Mouse (Mus musculus) forebrain, postnatal 0 days (tissue): ENCODE measurements around the gene Ubb. TPM values are rescaled to one million over a fixed set of nuclear protein-coding genes. Genes with fewer than 3 reads are reported as not detected.

Experiments
- ATAC-seq: fragments of 200-750 bp; cut with Nextera tagmentation; 2 replicates; pipeline ENCODE4 v1.8.0; 2017; ENCODE audit warnings: mild to moderate bottlenecking, moderate library complexity
- DNase-seq: peaks from one replicate; pipeline ENCODE4 v3.0.0-alpha.2; 2015
- H3K27ac ChIP-seq: fragments of 300-500 bp; sonication (generic); 2 replicates; pipeline ENCODE4 v1.5.1; 2014; ENCODE audit warnings: low read depth, mild to moderate bottlenecking, antibody characterized with exemption, low read length, moderate library complexity, mixed read lengths
- H3K27me3 ChIP-seq: fragments of 300-500 bp; sonication (generic); 2 replicates; pipeline ENCODE4 v1.6.1; 2014; ENCODE audit warnings: mild to moderate bottlenecking, low read length, mixed read lengths; ENCODE audit not compliant: insufficient read depth
- H3K36me3 ChIP-seq: fragments of 300-500 bp; sonication (generic); 2 replicates; pipeline ENCODE4 v1.6.1; 2014; ENCODE audit warnings: mild to moderate bottlenecking, moderate library complexity; ENCODE audit not compliant: insufficient read depth
- H3K4me1 ChIP-seq: fragments of 300-500 bp; sonication (generic); 2 replicates; pipeline ENCODE4 v1.6.1; 2014; ENCODE audit warnings: antibody characterized with exemption; ENCODE audit not compliant: insufficient read depth
- H3K4me2 ChIP-seq: fragments of 300-500 bp; sonication (generic); 2 replicates; pipeline ENCODE4 v1.6.1; 2014; ENCODE audit warnings: low read depth, mild to moderate bottlenecking, moderate library complexity
- H3K4me3 ChIP-seq: fragments of 300-500 bp; sonication (generic); 2 replicates; pipeline ENCODE4 v1.5.1; 2014; ENCODE audit warnings: low read depth, low read length, mixed read lengths
- H3K9ac ChIP-seq: fragments of 300-500 bp; sonication (generic); 2 replicates; pipeline ENCODE4 v1.6.1; 2014; ENCODE audit warnings: mild to moderate bottlenecking
- H3K9me3 ChIP-seq: fragments of 300-500 bp; sonication (generic); 2 replicates; pipeline ENCODE4 v1.6.1; 2016; ENCODE audit warnings: low read length
- CTCF ChIP-seq: sonication (generic); IDR thresholded peaks from 2 replicates; pipeline ENCODE4 v1.5.1; 2016; ENCODE audit warnings: antibody characterized with exemption, control low read depth, low read depth
- WGBS: fragments of 180-500 bp; shearing (Covaris S2); extraction: QIAGEN DNeasy Blood & Tissue Kit; methylation state at CpG from one replicate; pipeline ENCODE4 v1.1.7; 2014; 5-methylcytosine and 5-hydroxymethylcytosine counted together
- polyA plus RNA-seq: library from polyadenylated mRNA; unstranded; fragments of >200 nt; fragmentation: Nextera tagmentation; extraction: Ambion mirVana; gene quantifications from 2 replicates; pipeline ENCODE4 v1.2.1, GENCODE M21; 2015
- total RNA-seq: library from RNA; depleted of rRNA; stranded (reverse); fragments of >200 nt; gene quantifications from 2 replicates; pipeline ENCODE4 v1.2.3, GENCODE M21; 2014

The Ubb gene
- total and polyA plus RNA-seq, 2 experiments from 2014 or later = 1,190 to 4,663 TPM

DNA sequence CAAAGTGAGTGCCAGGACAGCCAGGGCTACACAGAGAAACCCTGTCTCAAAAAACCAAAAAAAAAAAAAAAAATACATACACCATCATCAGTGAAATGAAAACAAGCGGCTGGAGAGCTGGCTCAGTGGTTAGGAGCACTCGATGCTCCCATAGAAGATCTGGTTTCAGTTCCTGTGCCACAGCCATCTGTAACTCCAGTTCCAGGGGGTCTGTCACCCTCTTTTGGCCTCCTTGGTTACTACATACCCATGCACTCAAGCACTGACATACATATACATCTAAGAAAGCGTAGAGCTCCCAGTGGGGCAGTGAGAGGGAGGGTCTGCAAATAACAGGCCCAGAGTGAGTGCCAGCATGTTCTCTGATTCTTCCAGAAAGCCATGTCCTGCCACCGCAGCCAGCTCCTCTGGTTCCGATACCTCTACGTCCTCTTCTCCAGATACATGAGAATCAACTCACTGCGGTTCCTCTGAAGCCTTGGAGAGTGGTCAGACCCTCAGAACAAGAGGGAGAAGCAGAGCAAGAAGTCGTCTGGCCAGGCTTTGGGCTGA, 38.4 kb upstream of the Ubb start:
- 92% methylated on average over 8 of the region's 8 CpGs for WGBS
- H3K36me3 ChIP-seq = no peaks in the 10 kb centered on the region; the same call in 1 of the 2 replicates
- H3K4me3 ChIP-seq = no peak overlapping the region
- ATAC-seq = no peak
- H3K9me3 ChIP-seq = no peaks in the 10 kb centered on the region
- no peak overlapping the region for H3K9ac ChIP-seq
- no peak overlapping the region for H3K4me2 ChIP-seq
- H3K4me1 ChIP-seq = no peaks in the 10 kb centered on the region
- no peak for TF ChIP-seq CTCF
- no peak for DNase-seq
- no peaks in the 10 kb centered on the region for H3K27me3 ChIP-seq
- no peak overlapping the region for H3K27ac ChIP-seq

- ATAC-seq = no peak
- H3K36me3 ChIP-seq = no peaks in the 10 kb centered on the region; the same call in 1 of the 2 replicates
- no peaks in the 10 kb centered on the region for H3K9me3 ChIP-seq
- 68% methylated on average over 6 of the region's 6 CpGs for WGBS
- TF ChIP-seq CTCF = no peak
- DNase-seq = no peak
- H3K4me2 ChIP-seq = no peak overlapping the region
- H3K9ac ChIP-seq = no peak overlapping the region
- no peaks in the 10 kb centered on the region for H3K4me1 ChIP-seq
- no peak overlapping the region for H3K4me3 ChIP-seq
- no peaks in the 10 kb centered on the region for H3K27me3 ChIP-seq
- no peak overlapping the region for H3K27ac ChIP-seq
These were observed 37.7 kb upstream of the Ubb start for GRCm38 (mm10) chr11:62513311-62513710.

DNA sequence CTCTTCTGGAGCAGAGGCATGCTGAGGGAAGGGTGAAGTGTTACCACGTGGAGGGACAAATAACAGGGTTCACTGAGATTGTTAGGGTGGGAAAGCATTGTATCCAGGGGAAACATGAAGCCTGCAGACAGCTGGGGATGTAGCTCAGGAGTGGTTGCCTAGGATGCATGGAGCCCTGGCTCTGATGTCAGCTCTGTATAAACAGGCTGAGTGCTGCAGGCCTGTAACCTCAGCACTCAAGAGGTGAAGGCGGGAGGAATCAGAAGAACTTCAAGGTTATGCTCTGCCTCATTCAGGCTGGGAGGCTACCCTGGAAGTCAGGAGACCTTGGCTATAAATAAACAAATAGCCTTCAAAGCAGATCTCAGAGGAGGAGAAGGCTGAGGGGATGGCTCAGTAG, 32.0 kb upstream of the Ubb start:
- WGBS = 27% methylated on average over 2 of the region's 2 CpGs

DNA sequence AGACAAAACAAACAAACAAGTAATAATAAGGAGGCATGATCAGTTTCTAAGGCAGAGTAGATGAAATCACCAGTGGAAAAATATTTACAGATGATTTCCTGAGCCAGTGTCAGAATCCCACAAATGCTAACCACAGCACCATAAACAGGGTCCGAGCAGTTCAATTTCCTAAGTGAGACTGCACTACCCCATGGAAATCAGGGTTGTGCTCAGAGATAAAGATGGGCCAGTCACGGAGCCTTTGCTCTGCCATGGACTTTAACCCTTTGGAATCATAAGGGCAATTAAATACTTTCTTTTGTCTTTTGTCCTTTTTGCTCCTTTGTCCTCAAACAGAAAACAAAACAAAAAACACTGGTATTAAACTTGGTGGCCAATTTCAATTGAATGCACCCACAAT, 28.7 kb upstream of the Ubb start:
- H3K4me3 ChIP-seq = no peak overlapping the region
- no peaks in the 10 kb centered on the region for H3K27me3 ChIP-seq
- H3K9ac ChIP-seq = no peak overlapping the region
- no peaks in the 10 kb centered on the region for H3K4me1 ChIP-seq
- peaks cover 30% of the 10 kb centered on the region for H3K36me3 ChIP-seq
- no peaks in the 10 kb centered on the region for H3K9me3 ChIP-seq
- H3K27ac ChIP-seq = no peak overlapping the region
- no peak for DNase-seq
- TF ChIP-seq CTCF = no peak
- H3K4me2 ChIP-seq = no peak overlapping the region
- WGBS = 73% methylated on average over 2 of the region's 2 CpGs
- ATAC-seq = no peak

More for the DNA sequence above, 32.0 kb upstream of the Ubb start:
- Histone ChIP-seq H3K4me2 (no peak overlapping the region), H3K36me3 (peaks cover 2% of the 10 kb centered on the region), H3K9me3 (no peaks in the 10 kb centered on the region), H3K4me3 (no peak overlapping the region), H3K27ac (0 out of 2 replicates have a peak overlapping the region, but pooled peaks have one; percentile 3), H3K27me3 (no peaks in the 10 kb centered on the region), H3K9ac (no peak overlapping the region), H3K4me1 (no peaks in the 10 kb centered on the region)
- no peak for DNase-seq
- TF ChIP-seq CTCF = no peak
- ATAC-seq = peak; percentile 75

GRCm38 (mm10) chr11:62537089-62537488, 13.9 kb upstream of the Ubb start:
- no peak for ATAC-seq
- 56% methylated on average over 8 of the region's 8 CpGs for WGBS
- no peak for TF ChIP-seq CTCF
- no peaks in the 10 kb centered on the region for H3K27me3 ChIP-seq
- H3K4me3 ChIP-seq = peak overlapping the region; percentile 85
- H3K9me3 ChIP-seq = no peaks in the 10 kb centered on the region
- peak overlapping the region; percentile 81 for H3K4me2 ChIP-seq
- DNase-seq = no peak
- H3K9ac ChIP-seq = peak overlapping the region; percentile 14; the same call in 1 of the 2 replicates
- H3K4me1 ChIP-seq = peaks cover 9% of the 10 kb centered on the region
- H3K36me3 ChIP-seq = peaks cover 18% of the 10 kb centered on the region; the same call in 1 of the 2 replicates
- no peak overlapping the region for H3K27ac ChIP-seq

DNA sequence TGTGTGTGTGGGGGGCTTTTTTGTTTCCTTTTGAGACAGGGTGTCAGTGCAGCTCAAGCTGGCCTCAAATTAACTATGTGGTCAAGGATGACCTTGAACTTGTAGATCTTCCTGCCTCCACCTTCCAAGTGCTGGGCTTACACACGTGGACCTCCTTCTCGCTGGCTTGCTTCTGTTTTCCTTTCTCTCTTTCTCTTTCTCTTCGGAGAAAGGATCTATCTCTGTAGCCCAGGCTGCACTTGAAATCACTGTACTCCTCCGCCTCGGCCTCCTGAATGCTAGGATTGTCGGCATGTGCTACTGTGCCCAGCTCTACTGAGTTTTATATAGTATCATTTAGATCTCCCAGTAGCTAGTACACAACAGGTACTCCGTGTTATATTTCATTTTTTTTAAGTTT, 13.4 kb upstream of the Ubb start:
- DNase-seq (peak; percentile 38), ATAC-seq (no peak)
- no peak overlapping the region for H3K27ac ChIP-seq
- peak overlapping the region; percentile 85 for H3K4me3 ChIP-seq
- peak overlapping the region; percentile 81 for H3K4me2 ChIP-seq
- H3K9me3 ChIP-seq = no peaks in the 10 kb centered on the region
- WGBS = 10% methylated on average over 7 of the region's 7 CpGs
- no peak for TF ChIP-seq CTCF
- 0 out of 2 replicates have a peak overlapping the region, but pooled peaks have one; percentile 19 for H3K9ac ChIP-seq
- H3K36me3 ChIP-seq = 0 out of 2 replicates have a peak, but pooled peaks cover 13% of the 10 kb centered on the region
- H3K4me1 ChIP-seq = peaks cover 9% of the 10 kb centered on the region
- H3K27me3 ChIP-seq = no peaks in the 10 kb centered on the region

DNA sequence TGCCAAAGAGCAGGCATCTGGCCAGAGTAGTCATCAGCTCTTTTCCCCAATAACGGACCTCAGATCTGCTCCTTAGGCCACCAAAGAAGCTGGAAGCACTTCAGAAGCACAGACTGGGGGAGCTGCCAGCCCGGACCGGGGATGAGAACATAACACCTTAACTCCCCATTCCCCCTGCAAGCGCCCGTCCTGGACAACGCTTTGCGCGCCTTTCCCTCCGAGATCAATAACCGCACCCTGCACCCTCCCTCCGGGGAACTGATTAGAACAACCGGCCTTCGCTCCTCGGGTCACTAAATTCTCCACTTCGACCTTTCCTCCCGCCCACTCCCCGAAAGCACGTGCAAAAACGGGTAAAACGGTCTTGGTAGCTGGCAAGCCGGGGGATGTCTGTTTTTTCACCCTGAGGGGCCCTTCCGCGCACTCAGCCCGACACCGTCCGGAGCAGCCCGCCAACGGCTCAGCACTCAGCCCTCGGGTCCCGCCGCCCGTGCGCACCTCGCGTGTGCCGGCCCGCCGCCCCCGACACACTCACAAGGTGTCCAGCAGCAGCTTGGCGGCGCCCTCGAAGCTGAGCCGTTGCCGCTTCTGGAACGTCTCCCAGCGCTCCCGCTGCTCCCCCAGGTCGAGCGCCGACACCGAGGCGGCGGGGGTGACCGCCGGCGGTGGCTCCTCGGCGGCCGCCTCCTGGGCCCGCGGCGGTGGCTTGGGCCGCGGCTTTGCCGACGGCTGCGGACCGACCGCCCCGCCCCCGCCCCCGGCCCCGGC, 12.5 kb upstream of the Ubb start:
- H3K9ac ChIP-seq = peak overlapping the region; percentile 93
- no peaks in the 10 kb centered on the region for H3K9me3 ChIP-seq
- H3K4me1 ChIP-seq = peaks cover 9% of the 10 kb centered on the region
- 0 out of 2 replicates have a peak, but pooled peaks have one; percentile 6 for TF ChIP-seq CTCF
- peak; percentile 60 for DNase-seq
- H3K4me2 ChIP-seq = peak overlapping the region; percentile 81
- 0 out of 2 replicates have a peak, but pooled peaks cover 4% of the 10 kb centered on the region for H3K36me3 ChIP-seq
- peak; percentile 81 for ATAC-seq
- H3K4me3 ChIP-seq = peak overlapping the region; percentile 85
- under 1% methylated on average over 68 of the region's 73 CpGs for WGBS
- H3K27ac ChIP-seq = peak overlapping the region; percentile 90
- no peaks in the 10 kb centered on the region for H3K27me3 ChIP-seq
